Mouse (Mus musculus): ENCODE measurements around the gene Dkk3. TPM values are rescaled to one million over a fixed set of nuclear protein-coding genes. Genes with fewer than 3 reads are reported as not detected.
A peak's percentile ranks its signal among the peaks of the same experiment; 100 is the strongest.

The Dkk3 gene
- polyA plus RNA-seq (2015; fragmentation: Nextera tagmentation; extraction: Ambion mirVana) = 74.7 and 91.0 TPM in 2 replicates

DNA sequence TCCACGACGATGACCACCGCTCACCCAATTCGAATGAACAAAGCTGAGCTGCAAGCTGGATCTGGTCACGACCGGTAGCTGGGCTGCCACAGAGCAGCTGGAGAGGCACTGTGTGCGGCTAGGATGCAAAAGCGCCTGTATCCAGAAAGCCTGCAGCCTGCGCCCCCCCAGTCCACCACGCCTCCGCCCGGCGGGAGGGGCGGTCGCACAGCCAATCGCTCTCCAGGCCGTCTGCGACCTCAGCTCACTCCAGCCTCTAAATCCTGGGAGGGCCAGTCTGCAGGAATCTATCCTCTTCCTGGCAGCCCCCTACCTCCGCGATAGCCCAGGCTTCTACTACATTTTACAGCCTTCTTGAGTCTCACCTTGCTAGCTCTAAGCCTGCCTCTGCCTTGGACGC, at the start of gene Dkk3:
Gene Dkk3, minus strand, starts transcription at position 116 of the 400 bp plus-strand sequence.
- Histone ChIP-seq H3K4me2 (peak within 1 kb of the TSS; percentile 77), H3K27ac (replicated peaks) (peak within 1 kb of the TSS; percentile 72), H3K9me3 (no peaks in the 10 kb centered on the region), H3K4me1 (peaks cover 57% of the 10 kb centered on the region), H3K36me3 (no peaks in the 10 kb centered on the region), H3K27me3 (replicated peaks) (peaks cover 6% of the 10 kb centered on the region; the same call in 1 of the 2 replicates), H3K4me3 (peak within 1 kb of the TSS; percentile 69), H3K9ac (peak within 1 kb of the TSS; percentile 86)
- 4% methylated on average over 21 of the region's 21 CpGs for WGBS
- ATAC-seq (ENCODE audit: extremely low read depth, insufficient number of reproducible peaks, low FRiP score, low TSS enrichment) = no peak

DNA sequence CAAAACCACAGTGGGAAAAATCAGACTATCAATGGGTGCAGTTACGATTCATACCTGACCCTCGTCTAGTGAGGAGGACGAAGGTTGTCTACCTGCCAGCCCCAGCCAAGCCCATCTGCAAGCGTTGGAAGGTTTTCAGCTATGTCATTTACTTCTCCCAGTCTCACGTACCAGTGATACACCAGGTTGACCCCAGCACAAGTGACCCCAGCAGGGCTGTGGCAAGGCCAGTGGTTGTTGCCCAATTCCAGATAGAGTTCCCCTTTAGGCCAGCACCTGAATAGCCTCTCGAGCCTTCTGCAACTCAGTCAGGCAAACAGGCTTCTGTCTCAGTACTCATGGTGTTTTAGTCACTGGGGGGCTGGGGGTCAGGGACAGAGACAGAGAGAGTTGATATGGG, 48.9 kb upstream of the Dkk3 start:
- no peak overlapping the region for H3K4me3 ChIP-seq
- no peak overlapping the region for H3K9ac ChIP-seq
- no peaks in the 10 kb centered on the region for H3K9me3 ChIP-seq
- H3K36me3 ChIP-seq = no peaks in the 10 kb centered on the region
- H3K4me1 ChIP-seq = peaks cover 61% of the 10 kb centered on the region
- 85% methylated on average over 6 of the region's 6 CpGs for WGBS
- H3K4me2 ChIP-seq = no peak overlapping the region
- ATAC-seq (ENCODE audit: extremely low read depth, insufficient number of reproducible peaks, low FRiP score, low TSS enrichment) = no peak
- H3K27ac ChIP-seq (replicated peaks) = peak overlapping the region; percentile 73
- H3K27me3 ChIP-seq (replicated peaks) = no peaks in the 10 kb centered on the region

DNA sequence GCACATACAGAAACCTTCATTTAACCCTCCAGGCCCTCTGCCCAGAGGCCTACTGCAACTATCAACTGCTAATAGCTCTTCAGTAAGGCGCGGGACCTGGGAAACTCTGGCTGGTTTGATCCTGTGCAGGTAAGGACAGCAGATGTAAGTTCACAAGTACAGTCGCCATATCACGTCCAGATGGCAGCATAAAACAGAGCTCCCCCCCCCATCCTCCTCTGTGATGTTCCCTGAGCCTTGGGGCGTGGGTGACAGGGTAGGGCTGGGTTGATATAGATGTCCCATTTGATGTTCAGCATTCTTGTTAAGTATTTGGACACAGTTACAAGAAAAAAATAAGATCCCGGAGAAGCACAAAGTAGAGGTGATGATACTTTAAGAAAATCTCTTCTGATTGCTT, 46.7 kb upstream of the Dkk3 start:
- Histone ChIP-seq H3K27ac (replicated peaks) (peak overlapping the region; percentile 93), H3K4me2 (no peak overlapping the region), H3K9ac (no peak overlapping the region), H3K4me1 (peaks cover 62% of the 10 kb centered on the region), H3K4me3 (no peak overlapping the region), H3K27me3 (replicated peaks) (no peaks in the 10 kb centered on the region), H3K36me3 (no peaks in the 10 kb centered on the region), H3K9me3 (no peaks in the 10 kb centered on the region)
- 86% methylated on average over 6 of the region's 6 CpGs for WGBS
- no peak for ATAC-seq (ENCODE audit: extremely low read depth, insufficient number of reproducible peaks, low FRiP score, low TSS enrichment)

DNA sequence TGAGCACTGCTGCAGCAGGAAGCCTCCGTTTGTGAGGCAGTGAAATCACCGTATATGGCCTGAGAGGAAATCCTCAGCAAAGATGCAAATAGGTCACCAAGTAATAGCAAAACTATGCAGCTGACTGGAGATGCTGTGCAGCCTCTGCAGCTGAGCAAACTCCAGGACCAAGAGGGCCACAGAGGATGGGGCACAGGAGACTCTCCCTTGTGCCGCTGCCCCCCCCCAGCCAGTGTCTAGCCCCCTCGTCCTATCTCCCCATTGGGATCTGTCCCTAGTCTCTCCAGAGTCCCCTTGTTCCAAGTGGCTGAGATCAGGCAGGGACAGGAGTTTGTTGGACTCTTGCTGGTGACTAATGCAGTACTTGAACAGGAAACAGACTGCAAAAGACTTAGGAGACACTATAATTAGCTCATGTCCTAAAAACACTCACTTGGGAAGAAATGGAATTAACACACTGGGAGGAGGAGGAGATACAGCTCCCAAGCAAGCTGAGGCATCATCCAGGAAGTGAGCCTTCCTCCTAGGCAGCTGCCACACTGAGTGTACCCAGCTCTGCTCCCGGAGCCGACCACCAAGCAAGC, 45.6 kb upstream of the Dkk3 start:
- Histone ChIP-seq H3K27me3 (replicated peaks) (no peaks in the 10 kb centered on the region), H3K9ac (peak overlapping the region; percentile 66), H3K4me1 (peaks cover 54% of the 10 kb centered on the region), H3K36me3 (no peaks in the 10 kb centered on the region), H3K4me3 (no peak overlapping the region), H3K4me2 (peak overlapping the region; percentile 31; the same call in 1 of the 2 replicates), H3K27ac (replicated peaks) (peak overlapping the region; percentile 93), H3K9me3 (no peaks in the 10 kb centered on the region)
- 22% methylated on average over 6 of the region's 6 CpGs for WGBS
- no peak; the same call in 1 of the 2 replicates for ATAC-seq (ENCODE audit: extremely low read depth, insufficient number of reproducible peaks, low FRiP score, low TSS enrichment)

DNA sequence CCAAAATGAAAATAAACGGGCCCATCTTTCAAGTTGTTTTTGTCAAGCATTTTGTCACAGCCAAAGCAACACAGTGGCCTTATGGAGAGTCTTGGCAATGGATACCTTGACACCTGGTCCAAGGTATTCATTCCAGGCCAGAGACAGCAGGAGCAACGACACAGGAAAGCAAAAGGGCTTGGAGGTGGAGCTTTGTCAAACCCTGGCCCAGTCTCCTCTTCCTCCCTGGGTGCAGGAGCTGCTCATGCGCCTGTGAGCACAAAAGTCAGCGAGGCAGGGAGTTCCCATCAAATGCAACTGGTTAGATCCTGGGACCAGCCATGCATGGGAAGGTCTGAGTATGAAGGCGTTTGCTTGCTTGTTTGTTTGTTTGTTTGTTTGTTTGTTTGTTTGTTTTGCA, 45.1 kb upstream of the Dkk3 start:
- H3K4me3 ChIP-seq = no peak overlapping the region
- no peak overlapping the region; the same call in 1 of the 2 replicates for H3K4me2 ChIP-seq
- ATAC-seq (ENCODE audit: extremely low read depth, insufficient number of reproducible peaks, low FRiP score, low TSS enrichment) = no peak
- no peaks in the 10 kb centered on the region for H3K36me3 ChIP-seq
- 0 out of 2 replicates have a peak overlapping the region, but pooled peaks have one; percentile 66 for H3K9ac ChIP-seq
- H3K4me1 ChIP-seq = peaks cover 48% of the 10 kb centered on the region
- H3K9me3 ChIP-seq = no peaks in the 10 kb centered on the region
- 64% methylated on average over 5 of the region's 5 CpGs for WGBS
- peak overlapping the region; percentile 93 for H3K27ac ChIP-seq (replicated peaks)
- no peaks in the 10 kb centered on the region for H3K27me3 ChIP-seq (replicated peaks)

DNA sequence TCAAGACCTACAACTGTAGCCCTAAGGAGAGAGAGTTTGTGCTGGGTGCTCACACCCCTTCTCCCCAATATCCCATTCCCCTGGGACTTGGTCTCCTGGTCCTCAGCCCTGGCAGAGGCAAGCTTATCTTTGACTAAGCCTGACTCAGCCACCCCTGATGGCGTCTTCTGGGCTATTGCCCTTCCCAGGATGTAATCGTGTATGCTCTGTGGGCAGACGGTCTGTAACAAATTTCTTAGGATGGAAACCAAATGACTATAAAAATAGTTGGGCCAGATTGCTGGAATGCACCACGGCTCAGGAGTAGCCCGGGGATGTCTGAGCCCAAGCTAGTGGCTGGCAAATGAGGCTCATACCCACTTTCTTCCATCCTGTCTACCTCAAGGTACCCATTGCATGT, 44.0 kb upstream of the Dkk3 start:
- no peak for ATAC-seq (ENCODE audit: extremely low read depth, insufficient number of reproducible peaks, low FRiP score, low TSS enrichment)
- 72% methylated on average over 5 of the region's 5 CpGs for WGBS
- H3K27ac ChIP-seq (replicated peaks) = no peak overlapping the region
- H3K4me3 ChIP-seq = no peak overlapping the region
- no peaks in the 10 kb centered on the region for H3K9me3 ChIP-seq
- H3K4me2 ChIP-seq = no peak overlapping the region
- H3K27me3 ChIP-seq (replicated peaks) = no peaks in the 10 kb centered on the region
- no peaks in the 10 kb centered on the region for H3K36me3 ChIP-seq
- H3K9ac ChIP-seq = no peak overlapping the region
- peaks cover 42% of the 10 kb centered on the region for H3K4me1 ChIP-seq

DNA sequence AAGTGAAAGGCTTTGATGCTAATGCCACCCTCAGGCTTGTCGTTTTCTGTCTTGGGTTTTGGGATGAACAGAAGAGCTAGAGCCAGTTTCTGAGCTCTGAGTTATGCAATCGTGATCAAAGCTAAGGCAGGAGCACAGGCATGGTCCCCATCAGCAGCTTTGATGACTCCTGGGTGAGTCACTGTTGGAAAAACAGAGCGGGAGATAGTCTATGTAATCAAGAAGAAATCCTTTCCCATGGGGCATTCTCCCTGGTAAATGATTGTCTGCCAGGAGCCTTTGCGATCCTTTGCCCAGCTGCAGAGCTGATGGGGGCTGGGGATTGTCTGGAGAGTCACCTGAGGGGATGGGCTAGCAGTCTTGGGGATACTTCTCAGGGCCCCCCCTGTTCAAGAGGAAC, 43.3 kb upstream of the Dkk3 start:
- no peak overlapping the region for H3K4me3 ChIP-seq
- ATAC-seq (ENCODE audit: extremely low read depth, insufficient number of reproducible peaks, low FRiP score, low TSS enrichment) = no peak
- H3K9ac ChIP-seq = no peak overlapping the region
- H3K4me2 ChIP-seq = no peak overlapping the region
- H3K27me3 ChIP-seq (replicated peaks) = no peaks in the 10 kb centered on the region
- H3K9me3 ChIP-seq = no peaks in the 10 kb centered on the region
- peaks cover 43% of the 10 kb centered on the region for H3K4me1 ChIP-seq
- 43% methylated on average over 4 of the region's 4 CpGs for WGBS
- H3K27ac ChIP-seq (replicated peaks) = no peak overlapping the region
- H3K36me3 ChIP-seq = no peaks in the 10 kb centered on the region

DNA sequence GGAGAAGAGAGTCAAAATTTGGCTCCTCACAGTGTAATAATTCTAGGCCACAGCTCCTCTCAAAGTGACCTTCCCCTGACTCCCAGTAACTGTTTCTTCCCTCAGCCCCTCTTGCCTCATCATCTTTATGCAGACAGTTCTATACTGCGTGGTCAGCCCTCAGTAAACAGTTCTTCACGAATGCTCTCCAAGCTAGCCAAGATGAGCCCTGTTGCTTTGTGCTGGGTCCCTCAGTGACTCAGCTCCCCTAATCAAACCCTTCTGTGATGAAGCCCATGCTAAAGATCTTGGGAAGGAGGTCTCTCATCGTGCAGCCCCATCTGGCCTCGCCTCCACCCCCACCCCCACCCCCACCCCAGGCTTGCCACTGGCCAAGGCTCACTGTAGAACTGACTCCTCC, 41.9 kb upstream of the Dkk3 start:
- no peak overlapping the region for H3K27ac ChIP-seq (replicated peaks)
- H3K9me3 ChIP-seq = no peaks in the 10 kb centered on the region
- WGBS = 53% methylated on average over 4 of the region's 4 CpGs
- ATAC-seq (ENCODE audit: extremely low read depth, insufficient number of reproducible peaks, low FRiP score, low TSS enrichment) = no peak
- H3K27me3 ChIP-seq (replicated peaks) = no peaks in the 10 kb centered on the region
- H3K4me3 ChIP-seq = no peak overlapping the region
- no peak overlapping the region for H3K4me2 ChIP-seq
- no peak overlapping the region for H3K9ac ChIP-seq
- no peaks in the 10 kb centered on the region for H3K36me3 ChIP-seq
- peaks cover 43% of the 10 kb centered on the region for H3K4me1 ChIP-seq

DNA sequence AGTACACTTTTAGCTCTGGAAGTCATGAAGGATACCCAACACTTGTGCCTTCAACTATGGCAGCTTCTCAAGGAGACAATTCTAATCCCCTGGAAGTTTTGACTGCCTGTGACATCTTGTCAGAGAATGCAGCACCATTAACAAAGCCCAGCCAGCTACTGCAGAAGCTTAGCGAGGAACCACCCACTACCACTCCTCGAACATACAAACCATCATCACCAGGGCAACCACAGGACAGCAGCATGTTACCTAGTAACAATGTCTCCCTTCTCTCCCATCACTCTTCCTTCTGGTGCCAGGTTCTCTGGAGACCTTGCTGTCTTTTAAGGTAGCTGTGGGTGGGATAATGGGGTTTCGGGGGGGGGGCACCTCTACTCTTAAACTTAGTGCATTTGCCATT, 40.5 kb upstream of the Dkk3 start:
- Histone ChIP-seq H3K4me3 (no peak overlapping the region), H3K27me3 (replicated peaks) (no peaks in the 10 kb centered on the region), H3K27ac (replicated peaks) (no peak overlapping the region), H3K4me1 (peaks cover 32% of the 10 kb centered on the region), H3K36me3 (no peaks in the 10 kb centered on the region), H3K4me2 (no peak overlapping the region), H3K9ac (no peak overlapping the region), H3K9me3 (no peaks in the 10 kb centered on the region)
- WGBS = 67% methylated on average over 3 of the region's 3 CpGs
- no peak for ATAC-seq (ENCODE audit: extremely low read depth, insufficient number of reproducible peaks, low FRiP score, low TSS enrichment)

DNA sequence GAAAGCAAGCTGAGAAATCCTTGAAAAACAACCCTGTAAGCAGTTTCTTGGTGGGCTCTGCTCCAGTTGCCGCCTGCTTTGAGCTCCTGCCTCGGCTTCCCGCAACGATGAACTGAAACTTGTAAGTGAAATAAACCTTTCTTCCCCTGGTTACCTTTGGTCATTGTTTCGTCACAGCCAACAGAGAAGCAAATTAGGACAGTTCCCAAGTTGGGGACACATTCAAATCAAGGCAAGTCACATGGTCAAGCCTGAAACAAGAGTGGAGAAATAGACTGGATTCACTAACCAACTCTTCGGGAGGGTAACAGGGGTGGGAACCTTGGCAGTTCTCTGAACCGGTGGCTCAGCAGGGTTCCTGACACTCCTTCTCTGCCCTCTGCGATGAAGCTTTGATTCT, 38.6 kb upstream of the Dkk3 start:
- Histone ChIP-seq H3K4me1 (peaks cover 13% of the 10 kb centered on the region), H3K9ac (no peak overlapping the region), H3K27ac (replicated peaks) (no peak overlapping the region), H3K27me3 (replicated peaks) (no peaks in the 10 kb centered on the region), H3K9me3 (no peaks in the 10 kb centered on the region), H3K36me3 (no peaks in the 10 kb centered on the region), H3K4me2 (no peak overlapping the region), H3K4me3 (no peak overlapping the region)
- WGBS = 66% methylated on average over 8 of the region's 8 CpGs
- no peak for ATAC-seq (ENCODE audit: extremely low read depth, insufficient number of reproducible peaks, low FRiP score, low TSS enrichment)

DNA sequence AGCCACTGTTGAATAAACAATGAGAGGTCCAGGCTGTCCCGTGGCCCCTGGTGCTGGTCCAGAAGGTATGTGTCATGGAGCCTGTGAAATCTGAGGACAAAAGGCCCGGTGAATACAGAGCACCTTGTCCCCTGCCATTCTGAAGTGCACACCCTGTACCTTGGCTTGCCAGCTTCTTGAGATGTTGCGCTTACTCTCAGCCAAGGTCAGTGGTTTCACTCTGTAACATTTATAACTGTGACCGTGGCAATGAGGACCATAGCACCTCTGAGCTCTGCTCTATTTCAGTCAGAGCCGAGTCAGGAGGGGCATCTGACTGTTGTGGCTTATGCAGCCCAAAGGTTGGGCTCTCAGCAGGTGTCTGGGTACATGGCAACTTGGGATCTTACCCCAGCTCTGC, 35.4 kb upstream of the Dkk3 start:
- 57% methylated on average over 5 of the region's 5 CpGs for WGBS
- ATAC-seq (ENCODE audit: extremely low read depth, insufficient number of reproducible peaks, low FRiP score, low TSS enrichment) = no peak
- no peaks in the 10 kb centered on the region for H3K36me3 ChIP-seq

DNA sequence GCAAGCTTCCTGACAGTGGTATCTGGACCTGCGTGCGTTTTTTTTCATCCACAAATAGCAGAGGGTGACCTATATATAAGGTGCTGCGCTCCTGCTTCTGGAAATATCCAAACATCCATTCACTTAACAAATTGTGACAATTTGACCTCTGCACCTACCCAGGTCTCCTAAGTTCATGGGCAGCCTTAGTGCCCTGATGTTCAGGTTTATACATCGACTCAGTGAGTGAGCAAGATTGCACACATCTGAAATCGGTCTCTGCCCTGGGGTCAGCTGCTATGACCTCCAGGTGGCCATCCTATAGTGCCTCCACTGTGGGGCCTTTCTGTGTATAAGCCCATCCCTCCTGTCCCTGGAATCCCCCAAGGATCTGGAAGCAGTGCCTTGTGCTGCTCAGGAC, 33.9 kb upstream of the Dkk3 start:
- Histone ChIP-seq H3K4me1 (peaks cover 22% of the 10 kb centered on the region), H3K27ac (replicated peaks) (no peak overlapping the region), H3K27me3 (replicated peaks) (no peaks in the 10 kb centered on the region), H3K4me3 (no peak overlapping the region), H3K36me3 (no peaks in the 10 kb centered on the region), H3K9ac (no peak overlapping the region), H3K9me3 (no peaks in the 10 kb centered on the region), H3K4me2 (no peak overlapping the region)
- no peak for ATAC-seq (ENCODE audit: extremely low read depth, insufficient number of reproducible peaks, low FRiP score, low TSS enrichment)
- WGBS = 79% methylated on average over 5 of the region's 5 CpGs

More for the DNA sequence above, 35.4 kb upstream of the Dkk3 start:
- H3K4me3 ChIP-seq = no peak overlapping the region
- H3K27ac ChIP-seq (replicated peaks) = no peak overlapping the region
- H3K27me3 ChIP-seq (replicated peaks) = no peaks in the 10 kb centered on the region
- peaks cover 14% of the 10 kb centered on the region for H3K4me1 ChIP-seq
- H3K9me3 ChIP-seq = no peaks in the 10 kb centered on the region
- no peak overlapping the region for H3K4me2 ChIP-seq
- H3K9ac ChIP-seq = no peak overlapping the region

Measured in heart, embryonic 13.5 days (tissue).